Mouse (Mus musculus): ENCODE results near the gene Olfr459.

GRCm38 (mm10) chr6:41775077-41775476 is at the start of gene Olfr459:
- TF ChIP-seq GATA1 (IDR thresholded peaks at IDR 0.05; ENCODE audit: low read length) (no peak), TAL1 (IDR thresholded peaks at IDR 0.05; ENCODE audit: low read length) (no peak)

Measured in erythroblast, embryonic 14.5 days (primary cell).